Mouse (Mus musculus): Measurements from ENCODE around the gene Iyd. TPM values are rescaled to one million over a fixed set of nuclear protein-coding genes. Genes with fewer than 3 reads are reported as not detected.

Gene Iyd
- polyA plus RNA-seq, 1 experiment: 5.2 TPM

DNA sequence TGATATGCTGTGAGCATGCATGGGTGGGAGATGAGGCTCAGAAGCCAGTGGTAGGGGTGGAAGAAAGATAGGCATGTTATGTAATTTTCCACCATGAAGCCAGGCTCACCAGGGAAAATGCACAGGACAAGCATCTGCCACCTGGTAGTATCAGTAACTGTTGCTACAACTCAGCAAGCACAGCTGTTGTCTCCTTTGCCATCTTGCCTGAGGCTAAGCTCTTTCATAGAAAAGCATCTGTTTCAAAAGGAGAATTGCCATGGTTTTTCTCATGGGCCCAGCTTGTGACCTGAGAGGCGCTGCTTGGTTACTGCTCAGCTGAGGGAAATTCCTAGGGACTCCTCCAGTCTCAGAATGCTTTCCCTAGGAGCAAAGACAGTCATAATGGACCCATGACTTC lies 3.7 kb upstream of the Iyd start:
- H3K4me3 ChIP-seq (ENCODE audit: low read depth, low read length): no peak overlapping the region
- peaks cover 5% of the 10 kb centered on the region; the same call in 1 of the 2 replicates for H3K4me1 ChIP-seq (ENCODE audit: control insufficient read depth, insufficient read depth, insufficient read length, low read length)
- 91% methylated on average over 1 of the region's 1 CpGs for WGBS
- H3K36me3 ChIP-seq (ENCODE audit: control insufficient read depth, insufficient read depth, low read length): no peaks in the 10 kb centered on the region
- TF ChIP-seq POLR2A (IDR thresholded peaks at IDR 0.05; ENCODE audit: low read depth, low read length) (no peak), CTCF (IDR thresholded peaks at IDR 0.05; ENCODE audit: extremely low read depth, insufficient read length, insufficient replicate concordance, low read depth, low read length) (no peak)
- H3K27me3 ChIP-seq (ENCODE audit: control insufficient read depth, insufficient read depth, low read length): no peaks in the 10 kb centered on the region
- H3K27ac ChIP-seq (ENCODE audit: insufficient read depth, low read depth, low read length): no peak overlapping the region

DNA sequence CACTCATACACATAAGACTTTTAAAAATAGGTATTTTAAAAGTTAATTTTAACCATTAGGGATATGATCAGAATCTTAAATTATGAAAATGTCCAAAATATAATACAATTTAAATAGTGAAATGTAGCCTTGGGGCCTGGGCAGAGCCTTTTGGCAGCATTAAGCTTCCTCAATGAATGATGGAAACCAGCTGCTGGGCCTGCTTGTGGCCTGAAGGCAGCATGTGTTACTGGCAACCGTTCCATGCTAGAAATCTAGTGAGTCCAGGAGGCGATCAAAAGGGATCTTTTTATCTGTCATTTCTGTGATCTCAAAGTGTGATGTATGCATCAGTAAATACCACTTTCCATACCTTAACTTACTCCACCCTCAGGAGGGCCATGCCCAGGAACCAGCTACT lies 9.3 kb downstream of the Iyd start:
- TF ChIP-seq POLR2A (IDR thresholded peaks at IDR 0.05; ENCODE audit: low read depth, low read length): no peak
- no peak for TF ChIP-seq CTCF (IDR thresholded peaks at IDR 0.05; ENCODE audit: extremely low read depth, insufficient read length, insufficient replicate concordance, low read depth, low read length)
- no peaks in the 10 kb centered on the region for H3K27me3 ChIP-seq (ENCODE audit: control insufficient read depth, insufficient read depth, low read length)
- no peak overlapping the region for H3K4me3 ChIP-seq (ENCODE audit: low read depth, low read length)
- 60% methylated on average over 2 of the region's 2 CpGs for WGBS
- H3K36me3 ChIP-seq (ENCODE audit: control insufficient read depth, insufficient read depth, low read length): no peaks in the 10 kb centered on the region
- no peak overlapping the region for H3K27ac ChIP-seq (ENCODE audit: insufficient read depth, low read depth, low read length)
- no peaks in the 10 kb centered on the region for H3K4me1 ChIP-seq (ENCODE audit: control insufficient read depth, insufficient read depth, insufficient read length, low read length)

DNA sequence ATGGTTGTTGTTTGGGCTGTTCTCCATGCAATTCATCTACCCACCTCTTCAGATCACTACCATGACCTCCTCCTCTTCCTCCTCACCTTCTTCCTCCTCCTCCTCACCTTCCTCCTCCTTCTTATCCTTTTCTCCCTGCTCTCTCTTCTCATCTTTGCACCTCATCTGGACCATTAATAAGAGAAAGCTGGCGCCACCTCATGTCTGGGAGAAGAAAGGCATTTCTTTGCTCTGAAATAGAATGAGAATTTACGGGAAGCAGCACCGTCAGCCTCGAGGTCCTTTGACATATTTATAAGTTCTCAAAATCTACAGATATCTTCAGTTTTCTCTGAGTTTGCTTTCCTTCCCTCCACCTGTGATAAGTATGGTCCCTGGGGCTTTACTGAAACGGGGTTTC lies 15.1 kb downstream of the Iyd start:
- TF ChIP-seq CTCF (IDR thresholded peaks at IDR 0.05; ENCODE audit: extremely low read depth, insufficient read length, insufficient replicate concordance, low read depth, low read length): no peak
- no peak for TF ChIP-seq POLR2A (IDR thresholded peaks at IDR 0.05; ENCODE audit: low read depth, low read length)
- WGBS: 37% methylated on average over 5 of the region's 5 CpGs
- Histone ChIP-seq H3K27ac (ENCODE audit: insufficient read depth, low read depth, low read length) (no peak overlapping the region), H3K36me3 (ENCODE audit: control insufficient read depth, insufficient read depth, low read length) (no peaks in the 10 kb centered on the region), H3K27me3 (ENCODE audit: control insufficient read depth, insufficient read depth, low read length) (no peaks in the 10 kb centered on the region), H3K4me1 (ENCODE audit: control insufficient read depth, insufficient read depth, insufficient read length, low read length) (no peaks in the 10 kb centered on the region), H3K4me3 (ENCODE audit: low read depth, low read length) (no peak overlapping the region)

DNA sequence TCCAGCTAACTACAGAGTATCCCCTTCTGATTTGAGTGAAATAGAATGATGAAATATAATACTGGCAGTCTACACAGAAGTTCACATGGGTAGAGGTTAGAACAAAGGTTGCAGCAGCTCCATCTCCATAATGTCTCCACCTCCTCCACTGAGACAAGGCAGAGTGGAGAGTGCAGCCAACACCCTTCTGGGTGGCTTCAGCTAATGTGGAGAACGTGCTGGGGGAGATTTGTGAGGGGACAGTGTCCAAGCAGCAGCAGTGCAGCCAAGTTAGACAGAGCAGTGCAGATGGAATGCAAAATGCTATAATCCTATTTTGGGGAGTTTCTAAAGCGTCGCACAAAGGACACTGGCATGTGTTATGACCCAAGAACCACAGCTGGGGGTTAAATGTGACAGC lies 16.5 kb downstream of the Iyd start:
- Histone ChIP-seq H3K27ac (ENCODE audit: insufficient read depth, low read depth, low read length) (no peak overlapping the region), H3K4me1 (ENCODE audit: control insufficient read depth, insufficient read depth, insufficient read length, low read length) (no peaks in the 10 kb centered on the region)
- WGBS: 67% methylated on average over 3 of the region's 3 CpGs

DNA sequence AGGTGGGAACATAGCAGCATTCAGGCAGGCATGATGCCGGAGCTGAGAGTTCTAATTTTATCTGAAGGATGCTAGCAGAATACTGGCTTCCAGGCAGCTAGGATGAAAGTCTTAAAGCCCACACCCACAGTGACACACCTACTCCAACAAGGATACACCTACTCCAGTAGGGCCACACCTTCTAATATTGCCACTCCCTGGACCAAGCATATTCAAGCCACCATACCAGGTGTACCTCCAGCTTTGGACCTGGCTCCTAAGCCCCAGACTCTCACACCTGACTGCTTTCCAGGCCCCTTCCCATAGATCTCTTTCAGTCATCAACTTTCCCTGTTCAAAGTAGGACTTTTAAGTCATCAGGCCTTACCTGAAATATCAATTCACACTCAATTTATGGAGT lies 19.1 kb downstream of the Iyd start:
- Histone ChIP-seq H3K36me3 (ENCODE audit: control insufficient read depth, insufficient read depth, low read length) (no peaks in the 10 kb centered on the region), H3K27me3 (ENCODE audit: control insufficient read depth, insufficient read depth, low read length) (no peaks in the 10 kb centered on the region), H3K4me1 (ENCODE audit: control insufficient read depth, insufficient read depth, insufficient read length, low read length) (no peaks in the 10 kb centered on the region), H3K27ac (ENCODE audit: insufficient read depth, low read depth, low read length) (no peak overlapping the region), H3K4me3 (ENCODE audit: low read depth, low read length) (no peak overlapping the region)
- TF ChIP-seq CTCF (IDR thresholded peaks at IDR 0.05; ENCODE audit: extremely low read depth, insufficient read length, insufficient replicate concordance, low read depth, low read length) (no peak), POLR2A (IDR thresholded peaks at IDR 0.05; ENCODE audit: low read depth, low read length) (no peak)
- WGBS: 91% methylated on average over 1 of the region's 1 CpGs

More for the DNA sequence above, 16.5 kb downstream of the Iyd start:
- H3K27me3 ChIP-seq (ENCODE audit: control insufficient read depth, insufficient read depth, low read length): no peaks in the 10 kb centered on the region
- no peaks in the 10 kb centered on the region for H3K36me3 ChIP-seq (ENCODE audit: control insufficient read depth, insufficient read depth, low read length)
- TF ChIP-seq CTCF (IDR thresholded peaks at IDR 0.05; ENCODE audit: extremely low read depth, insufficient read length, insufficient replicate concordance, low read depth, low read length) (no peak), POLR2A (IDR thresholded peaks at IDR 0.05; ENCODE audit: low read depth, low read length) (no peak)
- no peak overlapping the region for H3K4me3 ChIP-seq (ENCODE audit: low read depth, low read length)

DNA sequence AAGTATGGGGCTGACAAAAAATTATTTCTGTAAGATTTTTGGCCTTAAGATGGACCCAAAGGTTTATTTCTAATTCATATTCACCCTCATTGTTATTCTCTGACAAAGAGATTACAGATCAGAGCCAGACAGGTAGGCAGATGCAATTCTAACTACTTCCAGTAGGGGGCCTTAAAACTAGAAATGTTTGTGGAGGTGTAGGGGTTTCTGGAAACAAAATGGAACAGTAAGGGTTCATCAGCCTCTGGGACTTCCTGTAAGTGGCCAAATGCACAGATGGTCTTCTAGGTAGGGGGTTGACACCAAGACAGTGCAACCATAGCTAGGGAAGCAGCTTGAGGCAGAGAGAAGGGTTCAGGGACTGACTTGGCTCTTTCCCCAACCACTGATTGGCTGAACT lies 22.1 kb downstream of the Iyd start:
- H3K27me3 ChIP-seq (ENCODE audit: control insufficient read depth, insufficient read depth, low read length): no peaks in the 10 kb centered on the region
- no peak overlapping the region for H3K4me3 ChIP-seq (ENCODE audit: low read depth, low read length)
- no peaks in the 10 kb centered on the region for H3K36me3 ChIP-seq (ENCODE audit: control insufficient read depth, insufficient read depth, low read length)
- H3K27ac ChIP-seq (ENCODE audit: insufficient read depth, low read depth, low read length): no peak overlapping the region
- no peaks in the 10 kb centered on the region for H3K4me1 ChIP-seq (ENCODE audit: control insufficient read depth, insufficient read depth, insufficient read length, low read length)
- peak; percentile 22; the same call in 1 of the 2 replicates for TF ChIP-seq CTCF (IDR thresholded peaks at IDR 0.05; ENCODE audit: extremely low read depth, insufficient read length, insufficient replicate concordance, low read depth, low read length)
- no peak for TF ChIP-seq POLR2A (IDR thresholded peaks at IDR 0.05; ENCODE audit: low read depth, low read length)

DNA sequence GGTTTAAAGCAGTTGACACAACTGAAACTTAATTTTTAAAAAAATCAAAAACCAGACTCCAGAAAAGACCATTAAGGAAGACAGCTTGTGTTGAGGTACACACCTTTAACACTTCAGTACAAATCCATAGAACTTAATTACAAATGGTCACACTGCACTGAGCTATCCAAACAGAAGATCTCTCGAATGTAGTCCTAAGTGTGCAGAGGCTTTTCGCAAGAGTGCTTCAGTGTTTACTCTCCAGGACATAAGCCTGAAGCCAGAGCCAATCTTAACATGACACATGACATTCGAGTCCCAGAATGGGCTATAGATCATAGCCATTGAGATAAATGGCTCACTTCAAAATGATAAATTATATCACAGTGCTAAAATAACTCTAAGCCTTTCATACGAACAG lies 25.1 kb downstream of the Iyd start:
- Histone ChIP-seq H3K27ac (ENCODE audit: insufficient read depth, low read depth, low read length) (no peak overlapping the region), H3K27me3 (ENCODE audit: control insufficient read depth, insufficient read depth, low read length) (no peaks in the 10 kb centered on the region), H3K36me3 (ENCODE audit: control insufficient read depth, insufficient read depth, low read length) (no peaks in the 10 kb centered on the region), H3K4me1 (ENCODE audit: control insufficient read depth, insufficient read depth, insufficient read length, low read length) (no peaks in the 10 kb centered on the region), H3K4me3 (ENCODE audit: low read depth, low read length) (no peak overlapping the region)
- TF ChIP-seq CTCF (IDR thresholded peaks at IDR 0.05; ENCODE audit: extremely low read depth, insufficient read length, insufficient replicate concordance, low read depth, low read length) (no peak), POLR2A (IDR thresholded peaks at IDR 0.05; ENCODE audit: low read depth, low read length) (no peak)
- 48% methylated on average over 4 of the region's 4 CpGs for WGBS

DNA sequence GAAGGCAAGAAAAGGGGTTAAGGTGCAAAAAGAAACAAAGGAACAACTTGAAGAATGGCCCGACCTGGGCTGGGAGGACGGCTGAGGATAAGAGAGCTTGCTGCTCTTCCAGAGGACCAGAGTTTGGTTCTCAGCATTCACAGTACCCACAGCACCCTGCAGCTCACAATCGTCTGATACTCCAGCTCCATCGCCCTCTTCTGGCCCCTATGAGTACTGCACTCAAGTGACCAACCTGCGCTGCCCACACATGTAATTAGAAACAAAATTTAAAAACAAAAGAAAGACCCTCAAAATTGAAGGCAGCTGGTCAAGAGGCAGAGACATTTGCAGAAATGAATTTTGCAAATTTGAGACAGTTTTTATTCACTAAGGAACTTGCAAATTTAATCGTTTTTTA lies 27.8 kb downstream of the Iyd start:
- no peaks in the 10 kb centered on the region for H3K4me1 ChIP-seq (ENCODE audit: control insufficient read depth, insufficient read depth, insufficient read length, low read length)
- no peaks in the 10 kb centered on the region for H3K27me3 ChIP-seq (ENCODE audit: control insufficient read depth, insufficient read depth, low read length)
- no peak overlapping the region for H3K27ac ChIP-seq (ENCODE audit: insufficient read depth, low read depth, low read length)
- peak; percentile 39; the same call in 1 of the 2 replicates for TF ChIP-seq CTCF (IDR thresholded peaks at IDR 0.05; ENCODE audit: extremely low read depth, insufficient read length, insufficient replicate concordance, low read depth, low read length)
- no peak for TF ChIP-seq POLR2A (IDR thresholded peaks at IDR 0.05; ENCODE audit: low read depth, low read length)
- WGBS: 72% methylated on average over 6 of the region's 6 CpGs
- no peaks in the 10 kb centered on the region for H3K36me3 ChIP-seq (ENCODE audit: control insufficient read depth, insufficient read depth, low read length)
- no peak overlapping the region for H3K4me3 ChIP-seq (ENCODE audit: low read depth, low read length)

Data from small intestine, adult 2 months (tissue).